Mouse (Mus musculus) E14TG2a.4 (cell line): ENCODE data around the gene Sufu.

ENCODE experiments used
- CTCF ChIP-seq: conservative IDR thresholded peaks from 2 replicates; pipeline ENCODE4 v1.5.1; 2014; ENCODE audit warnings: low read length
- NANOG ChIP-seq: IDR thresholded peaks from 2 replicates; pipeline ENCODE4 v1.6.1; 2014; ENCODE audit warnings: borderline replicate concordance, low read length, mixed read lengths
- POU5F1 ChIP-seq: IDR thresholded peaks from 2 replicates; pipeline ENCODE4 v1.6.1; 2014; ENCODE audit warnings: low read length, borderline replicate concordance

GRCm38 (mm10) chr19:46482896-46483516 lies 86.3 kb downstream of the Sufu start:
- TF ChIP-seq CTCF (peak; percentile 40), POU5F1 (no peak), NANOG (no peak)
